In the genomic region with DNA sequence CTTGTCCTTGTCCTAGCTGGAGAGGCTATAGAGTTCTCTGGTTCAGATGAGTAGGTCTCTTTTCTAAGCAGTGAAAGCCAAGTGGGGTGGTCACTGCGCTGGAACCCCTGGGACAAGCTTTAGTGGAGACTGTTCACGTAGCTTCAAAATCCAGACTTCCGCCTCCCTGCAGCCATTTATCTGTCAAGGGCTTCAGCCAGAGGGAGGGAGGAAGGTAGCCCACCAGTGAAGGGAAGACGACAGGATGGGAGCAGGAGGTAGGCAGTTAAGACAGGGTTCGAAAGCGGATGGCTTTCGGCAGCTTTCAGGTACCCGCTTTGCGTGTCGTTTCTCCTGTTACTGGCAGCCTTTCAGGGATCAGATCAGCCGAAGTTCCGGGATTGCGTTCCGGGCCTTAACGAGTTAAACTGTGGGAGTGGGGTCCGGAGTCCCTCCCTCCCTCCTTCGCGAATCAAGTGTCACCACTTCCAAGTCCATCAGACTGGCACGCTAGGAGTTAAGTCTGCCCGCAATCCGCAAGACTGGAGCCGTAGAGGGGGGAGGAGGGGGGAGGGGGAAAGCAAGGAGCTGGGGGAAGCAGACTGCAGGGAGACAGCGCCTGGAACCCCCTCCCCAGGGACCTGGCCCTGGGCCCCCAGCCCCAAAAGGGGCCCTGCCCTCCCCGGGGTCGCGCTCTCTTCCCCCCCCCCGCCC, we compare ENCODE assay signal across 8 mouse cellular contexts. TPM values are rescaled to one million over a fixed set of nuclear protein-coding genes. Genes with fewer than 3 reads are reported as not detected.
DNase-seq lines count a peak whose midpoint lies in the region; ATAC-seq and TF ChIP-seq lines count a peak whose summit lies in the region.

No protein-coding gene starts in this region.

- no peaks in the 10 kb centered on the region for H3K9me3 ChIP-seq in embryonic facial prominence, embryonic 13.5 days
- H3K9me3 ChIP-seq in hindbrain, embryonic 12.5 days (replicated peaks), result no peaks in the 10 kb centered on the region

- H3K36me3 ChIP-seq in embryonic facial prominence, embryonic 13.5 days, result no peaks in the 10 kb centered on the region
- no peaks in the 10 kb centered on the region for H3K36me3 ChIP-seq in hindbrain, embryonic 12.5 days
- no peaks in the 10 kb centered on the region for H3K36me3 ChIP-seq in macrophage (ENCODE audit: inconsistent target)
- H3K36me3 ChIP-seq in small intestine, adult 2 months (ENCODE audit: control insufficient read depth, insufficient read depth, low read length), result no peaks in the 10 kb centered on the region

- H3K4me1 ChIP-seq in embryonic facial prominence, embryonic 13.5 days, result peaks cover 18% of the 10 kb centered on the region
- peaks cover 25% of the 10 kb centered on the region for H3K4me1 ChIP-seq in hindbrain, embryonic 12.5 days
- peaks cover 2% of the 10 kb centered on the region; the same call in 1 of the 2 replicates for H3K4me1 ChIP-seq in small intestine, adult 2 months (ENCODE audit: control insufficient read depth, insufficient read depth, insufficient read length, low read length)

- WGBS in embryonic facial prominence, embryonic 13.5 days, result under 1% methylated on average over 27 of the region's 27 CpGs
- under 1% methylated on average over 23 of the region's 27 CpGs for WGBS in hindbrain, embryonic 12.5 days
- WGBS in macrophage (ENCODE audit: missing documents), result 2% methylated on average over 22 of the region's 27 CpGs
- WGBS in small intestine, adult 2 months, result under 1% methylated on average over 27 of the region's 27 CpGs

- no peak for TF ChIP-seq CTCF in small intestine, adult 2 months (IDR thresholded peaks at IDR 0.05; ENCODE audit: extremely low read depth, insufficient read length, insufficient replicate concordance, low read depth, low read length)

- TF ChIP-seq POLR2A in small intestine, adult 2 months (IDR thresholded peaks at IDR 0.05; ENCODE audit: low read depth, low read length), result no peak

- H3K27me3 ChIP-seq in embryonic facial prominence, embryonic 13.5 days, result no peaks in the 10 kb centered on the region
- no peaks in the 10 kb centered on the region for H3K27me3 ChIP-seq in hindbrain, embryonic 12.5 days
- H3K27me3 ChIP-seq in small intestine, adult 2 months (ENCODE audit: control insufficient read depth, insufficient read depth, low read length), result no peaks in the 10 kb centered on the region

- no peaks in the 10 kb centered on the region for H3K79me2 ChIP-seq in macrophage (ENCODE audit: inconsistent target)

- H3K4me2 ChIP-seq in embryonic facial prominence, embryonic 13.5 days, result peak overlapping the region; percentile 77
- H3K4me2 ChIP-seq in hindbrain, embryonic 12.5 days (replicated peaks), result peak overlapping the region; percentile 97

- DNase-seq in 416B (ENCODE audit: low read depth) (peak; percentile 77), R1 (ENCODE audit: low read depth, low spot score) (peak; percentile 91)
- peak; percentile 76 to 86 for DNase-seq in left cerebral cortex, postnatal 14 days (ENCODE audit: low spot score in 2 of 2)

- peak overlapping the region; percentile 91 for H3K4me3 ChIP-seq in embryonic facial prominence, embryonic 13.5 days
- H3K4me3 ChIP-seq in hindbrain, embryonic 12.5 days, result peak overlapping the region; percentile 76
- H3K4me3 ChIP-seq in macrophage (ENCODE audit: inconsistent target), result peak overlapping the region; percentile 45
- H3K4me3 ChIP-seq in small intestine, adult 2 months (ENCODE audit: low read depth, low read length), result peak overlapping the region; percentile 65

- H3K9ac ChIP-seq in embryonic facial prominence, embryonic 13.5 days, result peak overlapping the region; percentile 87
- peak overlapping the region; percentile 85 for H3K9ac ChIP-seq in hindbrain, embryonic 12.5 days

- H3K27ac ChIP-seq in embryonic facial prominence, embryonic 13.5 days, result peak overlapping the region; percentile 99
- H3K27ac ChIP-seq in hindbrain, embryonic 12.5 days, result peak overlapping the region; percentile 99
- H3K27ac ChIP-seq in macrophage, result 0 out of 2 replicates have a peak overlapping the region, but pooled peaks have one; percentile 10
- H3K27ac ChIP-seq in small intestine, adult 2 months (ENCODE audit: insufficient read depth, low read depth, low read length), result peak overlapping the region; percentile 82

- intact Hi-C loops in left cerebral cortex, postnatal 14 days (cut with DNase I), result loop anchor here (2.0 kb wide), 1 partner anchor 22 kb away; no protein-coding TSS in a partner anchor

- ATAC-seq in embryonic facial prominence, embryonic 13.5 days (ENCODE audit: insufficient number of reproducible peaks, insufficient read depth, low FRiP score, low TSS enrichment, low read depth), result peak; percentile 50
- peak; percentile 64 for ATAC-seq in hindbrain, embryonic 12.5 days (ENCODE audit: low FRiP score)
- ATAC-seq in megakaryocyte-erythroid progenitor cell, adult 5-6 weeks (replicated peaks; ENCODE audit: low FRiP score, low TSS enrichment, poor library complexity, severe bottlenecking), result no peak

RNA-seq across cellular contexts. Expression of gene Bcl9l, which starts 4.2 kb away (rescaled TPM):
- polyA plus RNA-seq in embryonic facial prominence, embryonic 13.5 days (2015; fragmentation: Nextera tagmentation; extraction: Ambion mirVana), result 18.2 and 19.3 TPM in 2 replicates
- 12.3 and 15.5 TPM in 2 replicates for polyA plus RNA-seq in hindbrain, embryonic 12.5 days (2016; fragmentation: Nextera tagmentation; extraction: Ambion mirVana)
- total RNA-seq in left cerebral cortex, postnatal 14 days (2021), result 10 to 100 TPM; 76.2 to 84.8 TPM
- total RNA-seq in macrophage (2018; cell fraction: chromatin; rRNA removed), result 10 to 100 TPM in 16 of 26 experiments, 1 to 10 TPM in 8, under 1 TPM in 2; 0.56 to 30.1 (median 12.5) TPM
- total RNA-seq in macrophage (2018; cell fraction: cytosol; rRNA removed), result 10 to 100 TPM in 11 of 26 experiments, 1 to 10 TPM in 15; 3.7 to 16.4 (median 9.2) TPM
- 10 to 100 TPM in 16 of 26 experiments, 1 to 10 TPM in 10; 3.5 to 23.9 (median 13.3) TPM for total RNA-seq in macrophage (2018; cell fraction: nucleus; rRNA removed)
- 5.3 to 6.6 TPM (median 6.0 TPM) in 3 replicates for polyA plus RNA-seq in macrophage (2018)
- 21.8 and 28.1 TPM in 2 replicates for polyA plus RNA-seq in small intestine, adult 2 months (2012; rRNA removed)
- 4.8 and 5.5 TPM in 2 replicates for total RNA-seq in megakaryocyte-erythroid progenitor cell, adult 5-6 weeks (2014; fragmentation: Nextera tagmentation)
- total RNA-seq in megakaryocyte-erythroid progenitor cell, adult 5-6 weeks (2017), result 0.52 and 3.7 TPM in 2 replicates

RNA-seq across cellular contexts. Expression of gene Upk2, which starts 23.6 kb away (rescaled TPM):
- polyA plus RNA-seq in embryonic facial prominence, embryonic 13.5 days (2015; fragmentation: Nextera tagmentation; extraction: Ambion mirVana), result 2.8 and 2.9 TPM in 2 replicates
- polyA plus RNA-seq in hindbrain, embryonic 12.5 days (2016; fragmentation: Nextera tagmentation; extraction: Ambion mirVana), result not detected in 2 replicates
- not detected for total RNA-seq in left cerebral cortex, postnatal 14 days (2021)
- not detected for total RNA-seq in macrophage (2018; cell fraction: chromatin; rRNA removed)
- total RNA-seq in macrophage (2018; cell fraction: cytosol; rRNA removed), result not detected
- total RNA-seq in macrophage (2018; cell fraction: nucleus; rRNA removed), result not detected
- not detected in 3 replicates for polyA plus RNA-seq in macrophage (2018)
- polyA plus RNA-seq in small intestine, adult 2 months (2012; rRNA removed), result 1.4 TPM in 2 replicates
- not detected in 2 replicates for total RNA-seq in megakaryocyte-erythroid progenitor cell, adult 5-6 weeks (2014; fragmentation: Nextera tagmentation)
- total RNA-seq in megakaryocyte-erythroid progenitor cell, adult 5-6 weeks (2017), result not detected in 2 replicates

RNA-seq across cellular contexts. Expression of gene Foxr1, which starts 37.4 kb away (rescaled TPM):
- polyA plus RNA-seq in embryonic facial prominence, embryonic 13.5 days (2015; fragmentation: Nextera tagmentation; extraction: Ambion mirVana), result not detected in 2 replicates
- not detected in 2 replicates for polyA plus RNA-seq in hindbrain, embryonic 12.5 days (2016; fragmentation: Nextera tagmentation; extraction: Ambion mirVana)
- not detected for total RNA-seq in left cerebral cortex, postnatal 14 days (2021)
- total RNA-seq in macrophage (2018; cell fraction: chromatin; rRNA removed), result not detected
- not detected for total RNA-seq in macrophage (2018; cell fraction: cytosol; rRNA removed)
- total RNA-seq in macrophage (2018; cell fraction: nucleus; rRNA removed), result not detected
- not detected in 3 replicates for polyA plus RNA-seq in macrophage (2018)
- not detected in 2 replicates for polyA plus RNA-seq in small intestine, adult 2 months (2012; rRNA removed)
- not detected in 2 replicates for total RNA-seq in megakaryocyte-erythroid progenitor cell, adult 5-6 weeks (2014; fragmentation: Nextera tagmentation)
- not detected in 2 replicates for total RNA-seq in megakaryocyte-erythroid progenitor cell, adult 5-6 weeks (2017)

Comparison
In these comparisons a context has a peak if more than half of its experiments do, and no peak if none do; other contexts are left out.
1. H3K27ac ChIP-seq: peak in every context shown above with its lines; median percentile 99 in embryonic facial prominence, embryonic 13.5 days; 99 in hindbrain, embryonic 12.5 days; 82 in small intestine, adult 2 months; 10 in macrophage.